Mouse (Mus musculus) heart, postnatal 0 days (tissue): ENCODE measurements around the gene Cyp2d10.

Experiments
- CTCF ChIP-seq: IDR thresholded peaks from 2 replicates; pipeline ENCODE4 v1.5.1; 2016; ENCODE audit warnings: antibody characterized with exemption, control low read depth, low read depth
- EP300 ChIP-seq: IDR thresholded peaks from 2 replicates; pipeline ENCODE4 v1.6.1; 2016; ENCODE audit warnings: antibody characterized with exemption, low read depth

DNA sequence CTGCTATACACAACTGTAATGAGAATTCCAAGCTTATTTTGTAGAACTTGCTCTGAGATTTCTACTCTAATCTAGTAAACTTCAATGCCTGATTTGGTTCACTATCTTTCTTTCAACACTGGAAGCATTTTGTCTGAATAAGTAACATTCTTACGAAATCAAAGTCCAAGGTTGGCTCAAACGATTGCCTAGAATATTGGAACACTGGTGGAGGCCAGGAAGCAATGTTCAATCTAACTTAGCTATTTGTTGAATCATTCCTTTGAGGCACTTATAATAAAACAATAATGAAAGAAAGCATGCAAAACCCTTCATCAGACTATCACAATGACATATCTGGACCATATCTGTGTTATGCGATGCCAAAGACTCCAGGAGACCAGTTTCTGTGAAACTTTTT, 27.5 kb upstream of the Cyp2d10 start:
- no peak for TF ChIP-seq CTCF
- no peak for TF ChIP-seq EP300
